Mouse (Mus musculus) gonadal fat pad, adult 2 months (tissue): ENCODE data around the gene Sun1. TPM values are rescaled to one million over a fixed set of nuclear protein-coding genes. Genes with fewer than 3 reads are reported as not detected.

Experiments
- DNase-seq: peaks from one replicate; pipeline ENCODE4 v3.0.0-alpha.2; 2012; ENCODE audit warnings: low read depth
- polyA plus RNA-seq: library from polyadenylated mRNA; depleted of rRNA; stranded (reverse); fragments of >200 nt; gene quantifications from 2 replicates; pipeline ENCODE4 v1.2.3, GENCODE M21; 2012

The Sun1 gene
- polyA plus RNA-seq, 1 experiment, result 43.6 TPM

DNA sequence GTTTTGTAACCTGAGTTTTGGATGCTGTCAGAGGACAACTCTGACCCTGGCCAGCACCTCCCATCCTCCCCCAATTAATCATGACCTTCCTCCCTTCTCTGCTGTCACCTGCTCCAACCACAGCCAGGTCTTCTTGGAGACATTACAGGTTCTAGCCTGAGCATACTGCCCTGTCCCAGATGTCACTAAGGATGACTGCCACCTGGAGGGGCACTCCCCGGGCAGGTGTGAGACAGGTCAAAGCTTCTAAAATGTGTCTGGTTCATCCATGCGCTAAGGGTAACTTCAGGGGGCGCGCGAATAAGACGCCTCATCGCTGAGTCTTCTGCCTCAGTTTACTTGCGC lies 51.3 kb downstream of the Sun1 start:
- DNase-seq, result no peak

DNA sequence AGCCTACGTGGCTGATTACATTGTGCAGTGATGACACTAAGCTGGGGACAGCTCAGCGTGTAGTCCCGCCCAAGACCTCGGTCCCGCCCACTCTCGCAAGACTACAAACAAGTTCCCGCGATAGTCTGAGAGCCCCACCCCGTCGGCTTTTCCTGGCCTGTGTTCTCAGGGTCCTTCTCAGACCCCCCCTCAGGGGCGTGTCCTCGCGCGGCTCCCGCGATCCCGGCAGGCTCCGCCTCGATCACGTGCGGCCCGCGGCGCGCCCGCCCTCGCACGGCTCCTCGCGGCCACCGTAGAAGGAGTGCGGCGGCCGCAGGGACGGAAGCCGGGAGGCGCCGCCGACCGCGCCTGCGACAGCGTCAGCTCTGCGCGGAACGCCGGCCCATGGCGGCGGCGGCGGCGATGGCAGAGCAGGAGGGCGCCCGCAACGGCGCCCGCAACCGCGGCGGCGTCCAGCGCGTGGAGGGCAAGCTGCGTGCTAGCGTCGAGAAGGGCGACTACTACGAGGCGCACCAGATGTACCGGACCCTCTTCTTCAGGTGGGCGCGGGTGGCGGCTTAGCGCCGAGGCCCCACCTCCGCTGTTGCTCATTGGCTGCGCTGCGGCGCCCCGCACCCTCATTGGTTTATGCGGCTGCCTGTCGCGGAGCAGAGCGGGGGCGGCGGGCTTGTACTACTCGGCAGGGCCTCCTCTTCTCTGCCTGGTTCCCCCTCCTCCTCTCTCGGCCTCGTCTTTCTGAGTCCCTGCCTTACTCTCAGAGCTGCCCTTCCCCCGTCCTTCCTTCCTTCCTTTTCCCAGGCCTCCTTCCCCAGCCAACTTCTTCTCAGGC lies 51.9 kb downstream of the Sun1 start, which contains the start of gene Get4:
Gene Get4 (plus strand): TSS at position 244 of the 829 bp plus-strand sequence.
- no peak for DNase-seq

DNA sequence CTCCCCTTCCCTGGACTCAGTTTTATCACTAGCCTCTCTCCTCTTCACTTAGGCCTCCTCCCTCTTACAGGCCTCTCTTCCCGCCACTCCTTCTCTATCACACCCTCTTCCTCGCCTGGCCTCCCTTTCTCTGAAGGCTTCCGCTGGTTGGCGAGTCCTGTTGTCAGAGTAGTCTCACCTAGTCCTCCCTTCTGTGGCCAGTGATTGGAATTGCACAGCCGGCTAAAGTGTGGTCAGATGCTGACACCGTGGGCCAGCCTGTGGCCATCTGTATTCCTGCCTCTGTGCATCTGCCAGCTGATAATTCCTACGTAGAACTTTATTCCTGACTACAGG lies 52.4 kb downstream of the Sun1 start:
- DNase-seq, result no peak

DNA sequence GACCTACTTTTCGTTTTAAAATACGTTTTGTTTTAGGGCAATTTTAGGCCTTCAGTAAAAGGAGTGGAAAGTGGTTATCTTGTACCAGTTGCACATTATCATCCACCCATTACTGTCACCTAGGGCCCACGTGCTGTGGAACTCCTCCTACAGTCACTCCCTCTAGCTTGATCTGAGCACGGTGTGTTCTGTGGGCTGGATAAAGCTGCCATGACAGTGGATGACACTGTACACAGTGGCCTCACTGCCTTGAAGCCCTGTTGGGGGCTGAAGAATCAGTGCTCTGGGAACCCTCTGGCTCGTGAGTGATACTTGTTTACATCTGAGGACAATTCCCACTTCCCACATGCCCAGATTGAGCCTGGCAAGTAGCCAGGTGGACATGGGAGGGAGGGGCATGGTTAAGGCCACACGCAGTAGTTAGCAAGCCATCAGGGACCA lies 52.9 kb downstream of the Sun1 start:
- no peak for DNase-seq

DNA sequence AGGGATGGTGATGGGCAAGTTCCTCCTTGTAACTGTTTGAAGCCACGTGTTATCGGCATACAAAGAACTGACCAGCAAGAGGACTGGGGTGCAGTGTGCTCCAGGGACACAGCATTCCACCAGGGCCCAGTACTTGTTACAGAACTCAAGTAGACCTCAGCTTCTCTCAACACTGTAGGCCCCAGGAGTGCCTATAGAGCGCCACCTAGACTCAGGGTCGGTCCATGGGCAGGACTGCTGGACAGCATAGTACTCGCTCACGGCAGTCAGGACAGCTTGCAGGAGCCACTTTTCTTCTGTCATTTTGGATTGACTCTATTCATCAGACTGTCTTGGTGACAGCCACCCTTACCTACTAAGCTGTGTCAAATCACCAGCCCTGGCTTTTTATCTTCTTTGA lies 54.5 kb downstream of the Sun1 start:
- no peak for DNase-seq

DNA sequence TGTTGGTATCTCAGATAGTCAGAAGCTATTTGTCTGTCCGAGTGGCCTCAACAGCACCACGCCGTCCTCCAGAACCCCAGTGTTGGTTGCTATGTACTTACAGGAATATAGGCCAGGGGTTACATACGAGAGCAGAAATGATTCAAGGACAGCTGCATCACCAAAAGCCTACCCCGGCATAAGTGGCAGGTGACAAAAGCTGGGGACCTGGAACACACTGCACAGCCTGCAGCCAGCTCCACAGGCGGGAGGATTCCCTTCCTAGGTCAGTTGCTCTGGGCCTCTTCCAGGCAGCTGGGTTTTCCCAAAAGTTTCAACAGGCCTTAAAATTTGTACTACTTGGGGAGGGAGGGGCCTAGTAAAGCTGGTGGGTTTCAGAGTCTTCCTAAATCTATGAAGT lies 55.3 kb downstream of the Sun1 start:
- DNase-seq, result no peak

DNA sequence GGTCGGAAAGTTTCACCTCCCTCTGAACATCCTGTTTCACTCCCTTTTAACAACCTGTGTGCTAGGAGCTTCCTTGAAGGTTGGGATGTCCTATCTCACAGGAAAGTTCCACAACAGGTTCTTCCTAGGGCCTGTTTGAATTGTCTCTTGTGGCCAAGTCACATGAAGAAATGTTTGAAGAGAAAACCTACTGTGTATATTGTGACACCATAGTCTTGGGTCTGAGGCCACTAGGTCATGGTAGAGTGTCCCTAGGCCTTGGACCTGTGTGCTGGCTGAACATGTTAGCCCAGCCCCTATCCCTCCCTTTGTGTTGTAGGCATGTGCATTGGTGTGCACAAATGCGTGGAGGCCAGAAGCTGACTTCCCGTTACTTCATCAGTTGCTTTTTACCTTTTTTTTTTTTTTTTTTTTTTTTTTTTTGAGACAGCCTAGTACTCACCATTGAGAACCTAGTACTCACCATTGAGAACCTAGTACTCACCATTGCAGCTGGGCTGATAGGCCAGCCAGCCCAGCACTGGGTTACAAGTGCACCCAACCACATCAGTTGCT lies 55.9 kb downstream of the Sun1 start:
- DNase-seq, result no peak

DNA sequence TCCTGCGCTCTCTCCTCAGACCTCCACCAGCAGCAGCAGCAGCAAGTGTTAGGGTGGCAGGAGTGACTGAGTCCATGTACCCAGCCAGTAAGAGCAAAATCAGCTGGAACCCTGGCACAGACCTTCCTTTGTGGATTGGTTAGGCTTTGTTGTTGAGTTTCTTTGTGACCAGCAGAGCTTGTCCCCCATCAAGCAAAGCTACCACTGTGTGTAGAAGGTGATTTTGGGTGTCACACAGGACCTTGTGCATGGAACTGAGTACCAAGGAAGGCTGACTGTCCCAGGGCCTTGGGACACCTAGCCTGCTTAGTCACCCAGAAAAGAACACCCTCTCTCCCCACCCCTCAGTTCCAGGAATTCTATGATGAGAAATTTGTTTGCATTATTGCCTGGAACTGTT lies 56.8 kb downstream of the Sun1 start:
- no peak for DNase-seq

DNA sequence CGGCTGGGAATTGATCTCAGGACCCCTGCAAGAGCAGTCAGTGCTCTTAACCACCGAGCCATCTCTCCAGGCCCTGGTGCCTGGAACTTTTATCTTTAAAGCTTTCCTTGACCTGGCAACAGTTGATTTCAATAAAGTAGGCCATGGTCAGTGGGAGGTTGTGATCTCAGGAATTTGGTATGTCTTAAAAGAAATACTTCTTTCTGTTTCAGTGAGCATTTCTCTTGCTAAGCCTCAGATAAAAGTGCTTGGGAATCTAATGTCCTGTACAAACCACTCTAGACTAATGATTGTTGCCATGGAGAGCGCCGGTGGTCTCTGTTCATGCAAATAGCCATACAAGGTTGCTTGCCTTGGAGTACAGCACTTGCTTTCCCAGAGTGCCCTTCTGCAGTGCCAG lies 57.4 kb downstream of the Sun1 start:
- DNase-seq, result no peak

DNA sequence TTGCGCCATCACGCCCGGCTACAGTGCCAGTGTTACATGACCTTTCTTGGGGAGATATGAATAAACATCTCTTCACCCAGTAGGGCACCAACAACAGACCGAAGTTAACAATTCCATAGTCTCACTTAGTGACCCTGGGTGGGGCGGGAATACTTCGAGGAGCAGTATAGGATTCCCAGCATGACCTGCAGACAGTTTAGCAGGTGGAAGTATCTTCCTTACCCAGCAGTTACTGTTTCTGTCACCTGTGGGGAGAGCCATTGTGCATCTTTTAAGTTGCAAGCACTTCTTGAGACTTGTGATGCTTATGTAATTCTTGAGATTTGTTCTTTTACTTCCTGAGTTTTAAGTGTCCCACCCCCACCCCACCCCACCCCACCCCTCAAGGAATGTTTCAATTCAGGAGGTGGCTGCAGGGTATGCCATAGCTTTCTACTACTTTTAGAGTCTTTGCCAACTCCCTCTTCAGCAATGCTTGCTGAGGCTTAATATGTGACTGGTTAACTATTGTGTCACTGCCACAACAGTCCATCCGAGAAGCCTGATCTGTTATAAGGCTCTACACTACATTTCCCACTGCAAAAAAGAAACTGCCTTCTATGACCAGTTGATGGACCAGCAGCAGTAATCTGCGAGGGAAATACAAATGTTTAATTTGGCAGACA lies 58.1 kb downstream of the Sun1 start:
- no peak for DNase-seq

DNA sequence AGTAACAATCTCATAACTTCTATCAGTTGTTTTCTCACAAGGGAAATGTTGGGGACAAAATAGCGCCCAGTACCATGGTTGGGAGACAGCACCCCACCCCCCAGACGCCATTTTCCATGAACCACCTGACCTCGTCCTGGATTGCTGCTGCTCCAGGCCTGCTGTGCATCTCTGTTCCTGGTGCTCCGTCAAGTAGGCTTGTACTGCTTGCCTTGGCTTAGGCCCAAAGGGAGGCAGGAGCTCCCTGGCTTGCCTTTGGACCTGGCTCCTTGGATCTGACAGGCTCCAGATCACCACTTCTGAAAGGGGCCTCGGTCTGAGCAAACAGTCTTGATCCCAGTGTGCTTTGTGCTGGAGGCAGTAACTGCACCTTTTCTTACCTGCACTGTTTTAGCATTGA lies 59.4 kb downstream of the Sun1 start:
- no peak for DNase-seq

DNA sequence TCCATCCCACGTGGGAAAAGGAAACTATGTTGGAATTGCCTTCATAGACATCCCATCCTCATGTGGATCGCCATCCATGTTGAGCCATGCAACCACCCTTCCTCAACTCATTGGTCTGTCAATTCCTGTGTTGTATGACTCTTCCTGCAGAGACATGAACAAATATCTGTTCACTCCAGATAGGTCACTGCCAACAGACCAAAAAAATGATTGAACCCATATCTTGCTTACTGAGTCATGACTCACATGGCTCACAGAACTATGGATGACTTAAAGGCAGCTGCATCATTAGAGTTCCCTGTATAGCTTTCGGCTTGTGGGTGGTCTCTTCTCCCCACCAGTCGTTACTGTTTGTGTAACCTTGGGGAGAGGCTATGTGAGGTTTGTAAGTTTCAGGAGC lies 61.0 kb downstream of the Sun1 start:
- no peak for DNase-seq

DNA sequence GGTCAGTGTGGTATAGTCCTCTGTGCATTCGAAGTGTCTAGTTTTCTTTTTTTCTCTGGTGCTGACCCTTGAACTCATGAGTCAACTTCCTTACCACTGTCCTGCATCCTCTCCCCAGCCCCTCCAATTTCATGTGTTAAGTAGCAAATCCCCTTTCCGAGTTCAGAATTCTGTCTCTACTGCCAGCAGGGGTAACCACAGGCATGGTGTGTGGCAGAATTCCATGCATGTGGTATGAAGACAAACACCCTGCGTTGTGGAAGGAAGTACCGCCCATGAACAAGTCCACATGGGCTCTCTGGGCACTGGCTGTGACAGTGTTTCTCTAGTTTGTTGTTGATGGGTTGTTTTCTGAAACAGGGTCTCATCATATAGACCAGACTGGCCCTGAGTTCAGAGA lies 67.2 kb downstream of the Sun1 start:
- no peak for DNase-seq

DNA sequence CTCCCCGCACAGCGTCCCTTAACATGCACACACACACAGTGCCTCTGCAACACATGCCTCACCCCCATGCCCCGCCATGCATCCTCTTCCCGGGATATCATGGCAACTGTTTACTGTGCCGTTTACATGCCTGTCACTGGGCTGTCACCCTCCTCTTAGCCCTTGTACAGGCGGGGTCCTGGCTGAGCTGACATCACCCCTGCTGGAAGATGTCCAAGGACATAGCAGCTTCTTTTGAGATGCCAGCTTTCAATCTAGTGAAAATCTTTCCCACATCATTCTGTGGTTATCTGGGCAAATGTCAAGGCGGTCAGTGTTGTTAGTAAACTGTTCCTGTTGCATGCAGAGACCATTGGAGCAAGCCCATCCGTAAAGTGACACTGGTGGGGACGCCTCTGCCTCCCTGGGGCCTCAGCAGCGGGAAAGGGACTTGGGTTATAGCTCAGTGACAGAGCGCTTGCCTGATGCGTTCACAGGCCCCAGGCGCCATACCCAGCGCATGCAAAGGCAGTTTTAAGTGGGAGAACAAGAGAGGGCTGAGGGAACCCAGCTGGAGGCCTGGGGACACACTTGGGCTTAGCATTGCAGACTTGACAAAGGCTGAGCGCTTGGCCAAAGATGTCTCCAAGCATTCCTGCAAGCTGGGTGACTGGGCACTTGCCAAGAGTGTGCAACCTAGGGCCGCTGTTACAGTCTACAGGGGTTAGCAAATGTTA lies 70.5 kb downstream of the Sun1 start:
- no peak for DNase-seq

DNA sequence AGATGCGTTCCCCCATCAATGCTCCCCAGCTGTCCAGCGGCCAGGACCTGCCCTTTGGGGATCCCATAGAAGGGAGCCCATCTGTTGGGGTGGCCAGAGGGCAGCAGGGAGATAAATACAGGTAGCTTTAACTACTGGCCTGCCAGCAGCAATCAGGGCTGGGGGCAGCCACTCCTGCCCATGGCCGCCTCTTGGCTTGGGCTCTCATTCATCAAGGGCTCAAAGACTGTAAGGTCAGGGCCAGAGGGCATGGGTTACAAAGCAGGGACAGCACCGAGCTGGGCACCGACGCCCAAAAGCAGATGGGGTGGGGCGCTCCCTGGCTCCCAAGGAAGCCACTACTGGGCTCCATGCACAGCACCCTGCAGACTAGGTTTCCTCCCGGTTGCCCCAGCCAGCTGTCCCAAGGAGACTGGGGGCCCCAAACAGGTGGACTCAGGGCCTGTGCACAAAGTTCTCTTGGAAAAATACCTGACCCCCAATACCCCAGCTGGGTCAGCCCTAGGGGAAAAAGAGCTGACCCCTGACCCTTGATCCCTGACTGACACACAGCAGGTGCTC lies 71.6 kb downstream of the Sun1 start:
- no peak for DNase-seq

DNA sequence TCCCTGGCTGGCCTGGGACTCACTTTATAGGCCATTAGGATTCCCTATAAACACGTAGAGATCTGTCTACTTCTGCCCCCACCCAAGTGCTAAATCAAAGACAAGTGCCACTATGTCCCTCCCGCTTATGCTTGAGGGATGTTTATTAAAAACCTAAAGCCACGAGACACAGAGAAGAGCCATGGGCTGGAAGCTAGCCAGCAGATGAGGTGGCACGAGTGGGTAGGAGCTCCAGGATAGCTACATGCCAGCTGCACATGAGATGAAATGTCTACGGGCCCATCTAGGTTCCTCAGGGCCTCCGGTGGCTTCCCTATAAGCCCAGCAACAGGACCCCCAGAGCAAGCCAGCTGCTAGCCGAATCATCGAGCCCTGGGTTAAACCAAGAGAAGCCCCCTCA lies 76.8 kb downstream of the Sun1 start:
- DNase-seq, result no peak

DNA sequence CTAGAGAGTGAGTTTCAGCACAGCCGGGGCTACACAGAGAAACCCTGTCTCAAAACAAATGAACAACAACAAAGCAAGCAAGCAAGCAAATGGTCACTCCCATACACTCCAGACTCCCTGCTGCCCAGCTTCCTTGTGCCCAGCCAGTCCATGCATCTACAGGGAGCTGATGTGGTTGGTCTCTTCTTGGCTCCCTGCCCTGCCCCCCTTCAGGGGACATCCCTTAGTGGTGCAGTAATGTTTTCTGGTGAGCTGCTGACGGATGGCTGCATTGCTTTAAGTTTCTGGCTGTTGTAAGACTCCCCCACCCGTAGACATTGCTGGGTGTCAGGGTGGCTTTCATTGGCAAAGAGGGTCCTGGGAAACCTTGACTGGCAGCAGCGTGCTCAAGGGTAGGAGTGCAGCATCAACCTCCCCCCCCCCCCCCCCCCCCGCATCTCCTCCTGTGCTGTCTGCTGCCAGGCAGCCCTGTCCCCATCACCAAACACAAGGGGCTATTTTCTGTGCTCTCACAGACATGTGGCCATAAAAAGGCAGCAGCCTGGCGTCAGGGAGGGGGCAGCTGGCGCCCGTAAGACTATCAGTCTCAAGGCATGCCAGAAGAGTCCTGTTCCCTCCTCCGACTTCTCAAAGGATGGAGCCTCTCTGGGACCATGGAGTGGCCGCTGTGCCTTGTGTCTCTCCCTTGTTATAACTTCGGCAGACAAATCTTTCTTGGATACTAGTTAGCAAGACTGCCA lies 81.1 kb downstream of the Sun1 start:
- no peak for DNase-seq

DNA sequence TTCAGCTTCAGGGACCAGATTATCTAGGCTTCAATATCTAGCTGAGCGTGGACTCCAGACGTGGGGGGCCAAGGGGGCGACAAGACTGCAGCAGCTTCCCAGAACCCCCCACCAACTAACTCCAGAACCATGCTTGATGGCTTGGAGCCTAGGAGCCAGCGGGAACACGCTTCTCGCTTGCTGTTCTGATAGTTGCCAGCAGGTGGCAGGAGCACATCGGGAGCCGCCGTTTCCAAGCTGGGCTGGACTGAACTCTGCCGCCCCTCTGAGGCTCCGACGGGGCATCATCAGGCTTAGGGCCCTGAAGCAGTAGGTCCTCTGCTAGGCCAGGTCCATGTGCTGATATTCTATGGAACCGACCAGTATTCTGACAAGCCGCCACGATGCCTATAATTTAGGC lies 81.8 kb downstream of the Sun1 start:
- DNase-seq, result no peak

DNA sequence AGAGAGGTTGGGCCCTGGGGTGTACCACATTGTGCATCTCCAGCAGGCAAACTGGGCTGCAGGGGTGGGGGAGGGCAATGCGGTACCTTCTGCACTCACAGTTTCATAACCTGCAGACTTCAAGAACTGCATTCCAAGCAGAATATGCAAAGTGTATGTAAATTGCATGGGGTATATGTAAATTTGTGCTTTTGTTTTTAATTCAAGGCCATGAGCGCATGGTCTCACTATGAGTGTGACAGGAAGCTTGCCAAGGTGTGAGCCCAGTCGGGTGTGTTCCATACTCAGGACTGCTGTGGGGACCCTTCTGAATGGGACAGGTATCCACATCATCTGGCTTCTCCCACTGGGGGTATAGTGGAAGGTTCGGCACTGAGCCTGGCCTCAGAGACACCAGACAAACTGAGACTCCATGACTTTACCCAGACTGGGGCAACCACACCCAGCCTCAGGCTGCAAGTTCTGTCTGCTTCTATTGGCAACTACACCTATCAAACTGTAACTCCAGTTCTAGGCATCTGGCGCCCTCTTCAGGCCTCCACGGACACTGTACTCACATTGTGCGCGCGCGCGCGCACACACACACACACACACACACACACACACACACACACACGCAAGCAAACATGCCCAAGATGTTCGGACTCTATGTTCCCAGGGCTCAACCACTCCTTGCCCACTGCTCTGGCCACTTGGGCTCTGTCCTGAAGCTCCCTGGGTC lies 83.2 kb downstream of the Sun1 start:
- DNase-seq, result no peak

DNA sequence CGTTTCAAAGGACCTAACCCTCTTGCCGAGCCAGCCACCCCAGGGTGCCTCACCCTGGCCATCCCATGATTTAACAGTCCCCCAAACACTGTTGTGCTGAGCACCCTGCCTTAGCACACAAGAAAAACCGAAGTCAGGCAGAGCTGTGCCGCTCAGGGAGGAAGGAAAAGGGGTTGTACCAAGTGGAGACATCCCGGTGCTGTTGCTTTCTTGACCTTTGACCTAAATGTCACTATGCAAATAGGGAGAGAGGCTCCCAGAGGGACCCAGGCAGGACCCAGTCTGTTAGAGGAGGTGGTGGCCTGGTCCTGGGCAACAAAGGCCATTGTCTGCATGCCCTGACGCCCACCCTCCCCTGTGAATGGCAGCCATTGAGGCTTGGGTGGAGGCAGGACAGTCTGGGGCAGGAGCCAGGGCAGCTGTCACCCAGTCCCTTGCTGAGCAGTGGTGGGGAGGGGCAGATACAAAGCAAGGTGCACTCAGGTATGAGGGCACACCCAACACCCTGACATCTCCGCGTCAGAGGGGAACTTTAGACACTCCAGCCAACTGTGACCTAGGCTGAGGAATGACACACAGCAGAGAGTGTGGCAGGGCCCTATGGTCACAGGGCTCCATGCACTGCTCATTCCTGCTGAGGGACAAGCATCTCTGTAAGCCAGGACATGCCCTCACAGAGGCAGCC lies 85.1 kb downstream of the Sun1 start:
- DNase-seq, result no peak
